Mouse (Mus musculus) urinary bladder, adult 18-20 months (tissue): ENCODE measurements around the gene Marveld3.

Source experiments
- DNase-seq, 2 experiments: peaks; one replicate each; pipeline ENCODE4 v3.0.0; 2022; ENCODE audit warnings: low spot score in 2 of 2, mixed read lengths in 2 of 2

The Marveld3 gene

DNA sequence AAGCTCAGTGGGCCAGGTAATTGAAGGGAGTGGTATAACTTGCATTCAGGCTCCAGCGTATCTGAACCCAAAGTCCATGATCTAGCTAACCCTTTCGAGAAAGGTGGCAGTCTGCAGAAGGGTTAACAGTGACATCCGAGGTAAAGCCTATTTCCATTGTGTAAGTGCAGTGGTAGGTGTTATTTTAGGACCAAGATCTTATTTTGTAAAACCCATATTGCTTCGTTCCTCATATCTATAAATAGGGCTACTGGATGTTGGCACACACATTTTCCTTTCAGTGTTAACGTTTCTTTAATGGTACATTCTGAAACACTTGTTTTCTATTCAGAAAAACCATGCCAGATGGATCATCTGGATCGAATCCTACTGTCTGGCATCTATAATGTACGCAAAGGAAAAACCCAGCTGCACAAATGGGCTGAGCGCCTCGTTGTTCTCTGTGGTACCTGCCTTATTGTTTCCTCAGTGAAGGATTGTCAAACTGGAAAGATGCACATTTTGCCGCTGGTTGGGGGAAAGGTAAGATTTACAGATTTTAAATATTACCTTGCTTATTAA lies 58.0 kb downstream of the Marveld3 start:
- no peak for DNase-seq

GRCm38 (mm10) chr8:109902379-109902778 lies 59.6 kb downstream of the Marveld3 start:
- no peak for DNase-seq
